Mouse (Mus musculus) liver, embryonic 11.5 days (tissue): Measurements from ENCODE around the gene Hepacam. TPM values are rescaled to one million over a fixed set of nuclear protein-coding genes. Genes with fewer than 3 reads are reported as not detected.

Experiments used
- ATAC-seq: fragments of 200-750 bp; cut with Nextera tagmentation; replicated peaks from 2 replicates; pipeline ENCODE4 v1.8.0; 2017; ENCODE audit warnings: moderate number of reproducible peaks, mild to moderate bottlenecking, moderate TSS enrichment, moderate library complexity; ENCODE audit not compliant: low FRiP score
- DNase-seq: peaks from one replicate; pipeline ENCODE4 v3.0.0-alpha.2; 2017; ENCODE audit warnings: low spot score
- H3K27ac ChIP-seq: fragments of 300-500 bp; sonication (generic); 2 replicates; pipeline ENCODE4 v1.5.1; 2014; ENCODE audit warnings: mild to moderate bottlenecking, low read depth, low read length, control low read depth
- H3K27me3 ChIP-seq: fragments of 300-500 bp; sonication (generic); replicated peaks from 2 replicates; pipeline ENCODE4 v1.6.1; 2014; ENCODE audit warnings: low read length, mixed read lengths; ENCODE audit not compliant: control insufficient read depth, insufficient read depth
- H3K36me3 ChIP-seq: fragments of 300-500 bp; sonication (generic); 2 replicates; pipeline ENCODE4 v1.6.1; 2014; ENCODE audit warnings: mild to moderate bottlenecking, low read length, moderate library complexity, mixed read lengths; ENCODE audit not compliant: control insufficient read depth, insufficient read depth
- H3K4me1 ChIP-seq: fragments of 300-500 bp; sonication (generic); replicated peaks from 2 replicates; pipeline ENCODE4 v1.6.1; 2014; ENCODE audit warnings: low read length, mixed read lengths; ENCODE audit not compliant: control insufficient read depth, insufficient read depth
- H3K4me2 ChIP-seq: fragments of 300-500 bp; sonication (generic); 2 replicates; pipeline ENCODE4 v1.6.1; 2014; ENCODE audit warnings: mild to moderate bottlenecking, control low read depth, moderate library complexity
- H3K4me3 ChIP-seq: fragments of 300-500 bp; sonication (generic); 2 replicates; pipeline ENCODE4 v1.5.1; 2014; ENCODE audit warnings: low read depth, low read length, control low read depth
- H3K9ac ChIP-seq: fragments of 300-500 bp; sonication (generic); 2 replicates; pipeline ENCODE4 v1.6.1; 2014; ENCODE audit warnings: low read depth, low read length, control low read depth
- H3K9me3 ChIP-seq: fragments of 300-500 bp; sonication (generic); 2 replicates; pipeline ENCODE4 v1.6.1; 2016; ENCODE audit warnings: low read length, inconsistent platforms, mixed read lengths; ENCODE audit not compliant: control insufficient read depth
- WGBS: fragments of 180-500 bp; shearing (Covaris S2); extraction: QIAGEN DNeasy Blood & Tissue Kit; methylation state at CpG from one replicate; pipeline ENCODE4 v1.1.7; 2014; 5-methylcytosine and 5-hydroxymethylcytosine counted together
- polyA plus RNA-seq: library from polyadenylated mRNA; unstranded; fragments of >200 nt; fragmentation: Nextera tagmentation; extraction: Ambion mirVana; gene quantifications from 2 replicates; pipeline ENCODE4 v1.2.1, GENCODE M21; 2014

Gene Hepacam
- polyA plus RNA-seq, 1 experiment from 2014 or later, result not detected

GRCm38 (mm10) chr9:37368860-37369259, 1.7 kb downstream of the Hepacam start:
- DNase-seq, result no peak
- no peaks in the 10 kb centered on the region for H3K36me3 ChIP-seq
- H3K9me3 ChIP-seq, result no peaks in the 10 kb centered on the region
- no peak overlapping the region for H3K4me2 ChIP-seq
- H3K4me1 ChIP-seq, result no peaks in the 10 kb centered on the region
- 74% methylated on average over 8 of the region's 8 CpGs for WGBS
- H3K27me3 ChIP-seq, result no peaks in the 10 kb centered on the region
- no peak overlapping the region for H3K4me3 ChIP-seq
- ATAC-seq, result no peak
- no peak overlapping the region for H3K9ac ChIP-seq
- H3K27ac ChIP-seq, result no peak overlapping the region

- no peak for ATAC-seq
- WGBS, result 81% methylated on average over 7 of the region's 7 CpGs
Observed at GRCm38 (mm10) chr9:37371232-37371801, 4.2 kb downstream of the Hepacam start.

GRCm38 (mm10) chr9:37375718-37376117, 8.6 kb downstream of the Hepacam start:
- Histone ChIP-seq H3K9me3 (no peaks in the 10 kb centered on the region), H3K27me3 (no peaks in the 10 kb centered on the region), H3K9ac (no peak overlapping the region), H3K4me1 (no peaks in the 10 kb centered on the region), H3K4me2 (no peak overlapping the region), H3K36me3 (no peaks in the 10 kb centered on the region), H3K4me3 (no peak overlapping the region), H3K27ac (no peak overlapping the region)
- WGBS, result 91% methylated on average over 5 of the region's 5 CpGs
- ATAC-seq, result no peak
- DNase-seq, result no peak

More at GRCm38 (mm10) chr9:37371232-37371801, 4.2 kb downstream of the Hepacam start:
- Histone ChIP-seq H3K4me2 (no peak overlapping the region), H3K9ac (no peak overlapping the region), H3K9me3 (no peaks in the 10 kb centered on the region), H3K4me1 (no peaks in the 10 kb centered on the region), H3K27ac (no peak overlapping the region), H3K27me3 (no peaks in the 10 kb centered on the region), H3K4me3 (no peak overlapping the region), H3K36me3 (no peaks in the 10 kb centered on the region)
- DNase-seq, result no peak

- Histone ChIP-seq H3K9ac (no peak overlapping the region), H3K4me3 (no peak overlapping the region), H3K4me2 (no peak overlapping the region), H3K27ac (no peak overlapping the region), H3K4me1 (no peaks in the 10 kb centered on the region), H3K9me3 (no peaks in the 10 kb centered on the region), H3K27me3 (peaks cover 29% of the 10 kb centered on the region), H3K36me3 (no peaks in the 10 kb centered on the region)
- 80% methylated on average over 6 of the region's 6 CpGs for WGBS
- DNase-seq (no peak), ATAC-seq (no peak)
Observed at GRCm38 (mm10) chr9:37383161-37383560, 16.0 kb downstream of the Hepacam start.

- Histone ChIP-seq H3K27me3 (peaks cover 29% of the 10 kb centered on the region), H3K36me3 (no peaks in the 10 kb centered on the region), H3K9ac (peak overlapping the region; percentile 46; the same call in 1 of the 2 replicates), H3K4me2 (peak overlapping the region; percentile 67), H3K27ac (no peak overlapping the region), H3K4me3 (peak overlapping the region; percentile 29), H3K4me1 (no peaks in the 10 kb centered on the region), H3K9me3 (no peaks in the 10 kb centered on the region)
- peak; percentile 51 for ATAC-seq
- peak; percentile 54 for DNase-seq
- WGBS, result 10% methylated on average over 54 of the region's 54 CpGs
Observed at GRCm38 (mm10) chr9:37384284-37385182, 17.4 kb downstream of the Hepacam start.

GRCm38 (mm10) chr9:37390891-37391290, 23.7 kb downstream of the Hepacam start:
- Histone ChIP-seq H3K27ac (no peak overlapping the region), H3K27me3 (peaks cover 2% of the 10 kb centered on the region; the same call in 1 of the 2 replicates), H3K4me2 (no peak overlapping the region), H3K36me3 (no peaks in the 10 kb centered on the region), H3K9ac (no peak overlapping the region), H3K4me3 (no peak overlapping the region), H3K9me3 (no peaks in the 10 kb centered on the region), H3K4me1 (no peaks in the 10 kb centered on the region)
- no peak for ATAC-seq
- WGBS, result 72% methylated on average over 2 of the region's 2 CpGs
- no peak for DNase-seq

GRCm38 (mm10) chr9:37392071-37392470, 24.9 kb downstream of the Hepacam start:
- Histone ChIP-seq H3K9me3 (no peaks in the 10 kb centered on the region), H3K4me3 (no peak overlapping the region), H3K4me2 (no peak overlapping the region), H3K27me3 (no peaks in the 10 kb centered on the region), H3K36me3 (no peaks in the 10 kb centered on the region), H3K4me1 (no peaks in the 10 kb centered on the region), H3K27ac (no peak overlapping the region), H3K9ac (no peak overlapping the region)
- ATAC-seq (no peak), DNase-seq (no peak)
- 68% methylated on average over 2 of the region's 2 CpGs for WGBS

- no peaks in the 10 kb centered on the region for H3K27me3 ChIP-seq
- no peak overlapping the region for H3K4me2 ChIP-seq
- no peaks in the 10 kb centered on the region for H3K36me3 ChIP-seq
- H3K4me1 ChIP-seq, result no peaks in the 10 kb centered on the region
- no peak for DNase-seq
- WGBS, result 67% methylated on average over 8 of the region's 8 CpGs
- no peak for ATAC-seq
- H3K4me3 ChIP-seq, result no peak overlapping the region
- no peaks in the 10 kb centered on the region for H3K9me3 ChIP-seq
- H3K9ac ChIP-seq, result no peak overlapping the region
- H3K27ac ChIP-seq, result no peak overlapping the region
Observed at GRCm38 (mm10) chr9:37393482-37394131, 26.5 kb downstream of the Hepacam start.
